Mouse (Mus musculus): ENCODE measurements around the gene Larp4b. TPM values are rescaled to one million over a fixed set of nuclear protein-coding genes. Genes with fewer than 3 reads are reported as not detected.
A peak's percentile ranks its signal among the peaks of the same experiment; 100 is the strongest.
"Not testable (repeated sequence)": the region's sequence is repeated elsewhere in the genome, so short reads cannot be mapped to it uniquely, and the experiment has no call there.

Gene Larp4b
- 24.1 and 34.8 TPM in 2 replicates for polyA plus RNA-seq (2012; rRNA removed)

GRCm38 (mm10) chr13:9093316-9094155 lies at the start of gene Larp4b:
TSS of gene Larp4b (plus strand) at chr13:9093881.
- Histone ChIP-seq H3K27ac (ENCODE audit: control insufficient read depth, insufficient read depth, low read length) (0 out of 2 replicates have a peak within 1 kb of the TSS, but pooled peaks have one; percentile 30), H3K27me3 (ENCODE audit: control insufficient read depth, insufficient read depth, low read length) (no peaks in the 10 kb centered on the region), H3K4me1 (replicated peaks; ENCODE audit: control insufficient read depth, insufficient read depth, low read length) (no peaks in the 10 kb centered on the region), H3K36me3 (ENCODE audit: control insufficient read depth, insufficient read depth, low read length) (no peaks in the 10 kb centered on the region), H3K4me3 (ENCODE audit: control insufficient read depth, insufficient read depth, low read length) (peak within 1 kb of the TSS; percentile 72)
- DNase-seq = peak; percentile 95
- 1% methylated on average over 92 of the region's 92 CpGs for WGBS
- TF ChIP-seq POLR2A (IDR thresholded peaks at IDR 0.05; ENCODE audit: control insufficient read depth, extremely low read depth, insufficient read depth, low read length, poor library complexity) = peak; percentile 38; the same call in 1 of the 2 replicates
- TF ChIP-seq CTCF (IDR thresholded peaks at IDR 0.05; ENCODE audit: borderline replicate concordance, control insufficient read depth, extremely low read depth, insufficient read depth, low read length, poor library complexity) = no peak

- Histone ChIP-seq H3K4me3 (ENCODE audit: control insufficient read depth, insufficient read depth, low read length) (no peak overlapping the region), H3K27me3 (ENCODE audit: control insufficient read depth, insufficient read depth, low read length) (no peaks in the 10 kb centered on the region), H3K36me3 (ENCODE audit: control insufficient read depth, insufficient read depth, low read length) (no peaks in the 10 kb centered on the region), H3K4me1 (replicated peaks; ENCODE audit: control insufficient read depth, insufficient read depth, low read length) (no peaks in the 10 kb centered on the region), H3K27ac (ENCODE audit: control insufficient read depth, insufficient read depth, low read length) (no peak overlapping the region)
- 100% methylated on average over 1 of the region's 1 CpGs for WGBS
- TF ChIP-seq CTCF (IDR thresholded peaks at IDR 0.05; ENCODE audit: borderline replicate concordance, control insufficient read depth, extremely low read depth, insufficient read depth, low read length, poor library complexity) (no peak), POLR2A (IDR thresholded peaks at IDR 0.05; ENCODE audit: control insufficient read depth, extremely low read depth, insufficient read depth, low read length, poor library complexity) (no peak)
- no peak for DNase-seq
Measured at GRCm38 (mm10) chr13:9044731-9045130, 49.0 kb upstream of the Larp4b start.

- WGBS = 47% methylated on average over 10 of the region's 10 CpGs
- DNase-seq = not testable (repeated sequence)
Measured at GRCm38 (mm10) chr13:9052049-9052691, 41.5 kb upstream of the Larp4b start.

GRCm38 (mm10) chr13:9057277-9057676 lies 36.4 kb upstream of the Larp4b start:
- Histone ChIP-seq H3K4me1 (replicated peaks; ENCODE audit: control insufficient read depth, insufficient read depth, low read length) (peaks cover 2% of the 10 kb centered on the region), H3K36me3 (ENCODE audit: control insufficient read depth, insufficient read depth, low read length) (no peaks in the 10 kb centered on the region), H3K27ac (ENCODE audit: control insufficient read depth, insufficient read depth, low read length) (no peak overlapping the region), H3K4me3 (ENCODE audit: control insufficient read depth, insufficient read depth, low read length) (no peak overlapping the region), H3K27me3 (ENCODE audit: control insufficient read depth, insufficient read depth, low read length) (no peaks in the 10 kb centered on the region)
- 93% methylated on average over 1 of the region's 1 CpGs for WGBS
- DNase-seq = no peak
- TF ChIP-seq CTCF (IDR thresholded peaks at IDR 0.05; ENCODE audit: borderline replicate concordance, control insufficient read depth, extremely low read depth, insufficient read depth, low read length, poor library complexity) (no peak), POLR2A (IDR thresholded peaks at IDR 0.05; ENCODE audit: control insufficient read depth, extremely low read depth, insufficient read depth, low read length, poor library complexity) (no peak)

More at GRCm38 (mm10) chr13:9052049-9052691, 41.5 kb upstream of the Larp4b start:
- not testable (repeated sequence) for H3K27ac ChIP-seq (ENCODE audit: control insufficient read depth, insufficient read depth, low read length); H3K27me3 ChIP-seq (ENCODE audit: control insufficient read depth, insufficient read depth, low read length); H3K36me3 ChIP-seq (ENCODE audit: control insufficient read depth, insufficient read depth, low read length); H3K4me1 ChIP-seq (replicated peaks; ENCODE audit: control insufficient read depth, insufficient read depth, low read length); H3K4me3 ChIP-seq (ENCODE audit: control insufficient read depth, insufficient read depth, low read length)

GRCm38 (mm10) chr13:9058706-9059105 lies 35.0 kb upstream of the Larp4b start:
- H3K4me3 ChIP-seq (ENCODE audit: control insufficient read depth, insufficient read depth, low read length) = no peak overlapping the region
- no peaks in the 10 kb centered on the region for H3K27me3 ChIP-seq (ENCODE audit: control insufficient read depth, insufficient read depth, low read length)
- WGBS = 86% methylated on average over 4 of the region's 4 CpGs
- H3K4me1 ChIP-seq (replicated peaks; ENCODE audit: control insufficient read depth, insufficient read depth, low read length) = no peaks in the 10 kb centered on the region
- H3K36me3 ChIP-seq (ENCODE audit: control insufficient read depth, insufficient read depth, low read length) = no peaks in the 10 kb centered on the region
- TF ChIP-seq POLR2A (IDR thresholded peaks at IDR 0.05; ENCODE audit: control insufficient read depth, extremely low read depth, insufficient read depth, low read length, poor library complexity) = no peak
- TF ChIP-seq CTCF (IDR thresholded peaks at IDR 0.05; ENCODE audit: borderline replicate concordance, control insufficient read depth, extremely low read depth, insufficient read depth, low read length, poor library complexity) = no peak
- no peak for DNase-seq
- no peak overlapping the region for H3K27ac ChIP-seq (ENCODE audit: control insufficient read depth, insufficient read depth, low read length)

- TF ChIP-seq POLR2A (IDR thresholded peaks at IDR 0.05; ENCODE audit: control insufficient read depth, extremely low read depth, insufficient read depth, low read length, poor library complexity) = no peak
- TF ChIP-seq CTCF (IDR thresholded peaks at IDR 0.05; ENCODE audit: borderline replicate concordance, control insufficient read depth, extremely low read depth, insufficient read depth, low read length, poor library complexity) = no peak
- Histone ChIP-seq H3K27ac (ENCODE audit: control insufficient read depth, insufficient read depth, low read length) (no peak overlapping the region), H3K36me3 (ENCODE audit: control insufficient read depth, insufficient read depth, low read length) (no peaks in the 10 kb centered on the region), H3K4me1 (replicated peaks; ENCODE audit: control insufficient read depth, insufficient read depth, low read length) (no peaks in the 10 kb centered on the region), H3K27me3 (ENCODE audit: control insufficient read depth, insufficient read depth, low read length) (no peaks in the 10 kb centered on the region), H3K4me3 (ENCODE audit: control insufficient read depth, insufficient read depth, low read length) (no peak overlapping the region)
- DNase-seq = no peak
- WGBS = 94% methylated on average over 4 of the region's 4 CpGs
Measured at GRCm38 (mm10) chr13:9061394-9061793, 32.3 kb upstream of the Larp4b start.

Measured in thymus, adult 2 months (tissue).